Mouse (Mus musculus): ENCODE measurements at regions not wholly inside any gene's neighbourhood (a gene's known extent, or its start where the extent isn't known, plus 50 kb on each side); places are given as distances from the start of the nearest gene placed in this dataset.

GRCm38 (mm10) chr2:75590175-75590574, 68.9 kb upstream of the Hnrnpa3 start:
- peak; percentile 98 for DNase-seq

- DNase-seq: peak; percentile 68
These were observed 58.5 kb upstream of the Hnrnpa3 start for GRCm38 (mm10) chr2:75600511-75600910.

GRCm38 (mm10) chr2:75603175-75603871, 55.7 kb upstream of the Hnrnpa3 start:
- DNase-seq: peak; percentile 89

- peak; percentile 88 for DNase-seq
These were observed 53.4 kb upstream of the Hnrnpa3 start for GRCm38 (mm10) chr2:75605634-75606033.

- DNase-seq: peak; percentile 75
These were observed 51.8 kb upstream of the Hnrnpa3 start for GRCm38 (mm10) chr2:75607010-75607915.

- peak; percentile 70 for DNase-seq
These were observed 51.1 kb upstream of the Hnrnpa3 start for GRCm38 (mm10) chr2:75607958-75608357.

GRCm38 (mm10) chr2:75608482-75608881, 50.6 kb upstream of the Hnrnpa3 start:
- DNase-seq: peak; percentile 91

GRCm38 (mm10) chr2:75609150-75609946, 49.7 kb upstream of the Hnrnpa3 start:
- peak; percentile 96 for DNase-seq
